Mouse (Mus musculus): ENCODE data around the gene Arid5b.

DNA sequence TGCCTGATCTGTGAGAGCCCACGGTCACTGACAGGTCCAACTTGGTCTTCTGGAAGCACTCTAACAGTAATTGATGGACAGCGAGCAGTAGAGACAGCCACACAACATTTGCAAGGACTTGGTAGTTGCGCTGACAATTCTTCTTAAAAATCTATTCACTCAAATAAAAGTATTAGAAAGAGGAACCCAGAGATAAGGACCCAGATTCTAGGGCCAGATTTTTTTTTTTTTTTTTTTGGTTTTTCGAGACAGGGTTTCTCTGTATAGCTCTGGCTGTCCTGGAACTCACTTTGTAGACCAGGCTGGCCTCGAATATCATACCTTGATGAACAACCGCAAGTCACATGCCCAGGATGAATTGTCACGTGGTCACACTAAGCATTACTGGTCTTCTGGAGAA, 137.0 kb downstream of the Arid5b start:
- TF ChIP-seq CTCF (IDR thresholded peaks at IDR 0.05; ENCODE audit: control insufficient read depth, insufficient read depth, low read length) (no peak), POLR2A (IDR thresholded peaks at IDR 0.05; ENCODE audit: borderline replicate concordance, control insufficient read depth, low read depth, low read length) (no peak)
